Mouse (Mus musculus) brain, embryonic 14.5 days (tissue): Measurements from ENCODE around the gene Slmap.

Source experiments
- CTCF ChIP-seq: fragments of 200-500 bp; IDR thresholded peaks from 2 replicates; pipeline ENCODE4 v1.5.1; 2012; ENCODE audit warnings: inconsistent platforms, mild to moderate bottlenecking, moderate library complexity, borderline replicate concordance; ENCODE audit not compliant: insufficient read depth, insufficient read length; ENCODE audit errors: extremely low read depth
- POLR2A ChIP-seq: fragments of 200-500 bp; IDR thresholded peaks from 2 replicates; pipeline ENCODE4 v1.6.1; 2012; ENCODE audit warnings: mild to moderate bottlenecking, inconsistent platforms, borderline replicate concordance; ENCODE audit not compliant: poor library complexity, insufficient read depth, insufficient read length, severe bottlenecking; ENCODE audit errors: extremely low read depth

DNA sequence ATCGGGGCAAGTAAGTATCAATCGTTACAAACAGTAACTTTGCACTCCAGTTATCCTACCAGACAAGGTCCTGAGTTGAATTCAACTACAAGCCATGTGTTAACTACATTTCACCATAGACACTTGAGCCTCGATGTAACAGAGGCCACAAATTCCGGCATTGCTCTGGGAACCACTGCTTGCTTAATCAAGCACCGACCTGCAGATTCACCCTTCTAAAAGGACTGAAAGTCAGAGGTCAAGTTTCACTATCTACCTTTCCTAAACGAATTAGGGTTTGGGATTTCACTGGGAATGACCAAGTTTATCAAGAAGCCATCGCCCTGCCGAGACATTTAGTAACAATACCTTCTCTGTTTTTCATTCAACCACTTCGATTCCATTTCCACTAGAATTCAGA, 2.0 kb downstream of the Slmap start:
- TF ChIP-seq CTCF (no peak), POLR2A (no peak)
